Mouse (Mus musculus) midbrain, embryonic 14.5 days (tissue): Measurements from ENCODE around the gene Pabpc4. TPM values are rescaled to one million over a fixed set of nuclear protein-coding genes. Genes with fewer than 3 reads are reported as not detected.

ENCODE experiments used
- ATAC-seq: fragments of 200-750 bp; cut with Nextera tagmentation; 2 replicates; pipeline ENCODE4 v1.8.0; 2017; ENCODE audit warnings: moderate number of reproducible peaks, moderate library complexity; ENCODE audit not compliant: low FRiP score, low TSS enrichment
- DNase-seq: peaks from one replicate; pipeline ENCODE4 v3.0.0-alpha.2; 2015
- H3K27ac ChIP-seq: fragments of 300-500 bp; sonication (generic); replicated peaks from 2 replicates; pipeline ENCODE4 v1.5.1; 2014; ENCODE audit warnings: mild to moderate bottlenecking, low read depth, low read length, moderate library complexity
- H3K27me3 ChIP-seq: fragments of 300-500 bp; sonication (generic); 2 replicates; pipeline ENCODE4 v1.6.1; 2014; ENCODE audit warnings: low read length, control low read depth, mixed read lengths; ENCODE audit not compliant: control insufficient read depth, insufficient read depth
- H3K36me3 ChIP-seq: fragments of 300-500 bp; sonication (generic); 2 replicates; pipeline ENCODE4 v1.6.1; 2014; ENCODE audit warnings: low read length, control low read depth; ENCODE audit not compliant: control insufficient read depth, insufficient read depth
- H3K4me1 ChIP-seq: fragments of 300-500 bp; sonication (generic); 2 replicates; pipeline ENCODE4 v1.6.1; 2014; ENCODE audit warnings: mild to moderate bottlenecking, antibody characterized with exemption, low read length, control low read depth; ENCODE audit not compliant: control insufficient read depth, insufficient read depth
- H3K4me2 ChIP-seq: fragments of 300-500 bp; sonication (generic); 2 replicates; pipeline ENCODE4 v1.6.1; 2014; ENCODE audit warnings: mild to moderate bottlenecking, low read length, moderate library complexity
- H3K4me3 ChIP-seq: fragments of 300-500 bp; sonication (generic); replicated peaks from 2 replicates; pipeline ENCODE4 v1.5.1; 2014; ENCODE audit warnings: low read depth, low read length
- H3K9ac ChIP-seq: fragments of 300-500 bp; sonication (generic); replicated peaks from 2 replicates; pipeline ENCODE4 v1.6.1; 2014; ENCODE audit warnings: mild to moderate bottlenecking, low read length, moderate library complexity
- H3K9me3 ChIP-seq: fragments of 300-500 bp; sonication (generic); 2 replicates; pipeline ENCODE4 v1.6.1; 2016; ENCODE audit warnings: low read length, control low read depth, mixed read lengths; ENCODE audit not compliant: control insufficient read depth
- WGBS: fragments of 180-500 bp; shearing (Covaris S2); extraction: QIAGEN DNeasy Blood & Tissue Kit; methylation state at CpG from one replicate; pipeline ENCODE4 v1.1.7; 2014; 5-methylcytosine and 5-hydroxymethylcytosine counted together
- polyA plus RNA-seq: library from polyadenylated mRNA; unstranded; fragments of >200 nt; fragmentation: Nextera tagmentation; extraction: Ambion mirVana; gene quantifications from 2 replicates; pipeline ENCODE4 v1.2.1, GENCODE M21; 2014

Gene Pabpc4
- polyA plus RNA-seq, 1 experiment from 2014 or later, result 31.3 TPM

DNA sequence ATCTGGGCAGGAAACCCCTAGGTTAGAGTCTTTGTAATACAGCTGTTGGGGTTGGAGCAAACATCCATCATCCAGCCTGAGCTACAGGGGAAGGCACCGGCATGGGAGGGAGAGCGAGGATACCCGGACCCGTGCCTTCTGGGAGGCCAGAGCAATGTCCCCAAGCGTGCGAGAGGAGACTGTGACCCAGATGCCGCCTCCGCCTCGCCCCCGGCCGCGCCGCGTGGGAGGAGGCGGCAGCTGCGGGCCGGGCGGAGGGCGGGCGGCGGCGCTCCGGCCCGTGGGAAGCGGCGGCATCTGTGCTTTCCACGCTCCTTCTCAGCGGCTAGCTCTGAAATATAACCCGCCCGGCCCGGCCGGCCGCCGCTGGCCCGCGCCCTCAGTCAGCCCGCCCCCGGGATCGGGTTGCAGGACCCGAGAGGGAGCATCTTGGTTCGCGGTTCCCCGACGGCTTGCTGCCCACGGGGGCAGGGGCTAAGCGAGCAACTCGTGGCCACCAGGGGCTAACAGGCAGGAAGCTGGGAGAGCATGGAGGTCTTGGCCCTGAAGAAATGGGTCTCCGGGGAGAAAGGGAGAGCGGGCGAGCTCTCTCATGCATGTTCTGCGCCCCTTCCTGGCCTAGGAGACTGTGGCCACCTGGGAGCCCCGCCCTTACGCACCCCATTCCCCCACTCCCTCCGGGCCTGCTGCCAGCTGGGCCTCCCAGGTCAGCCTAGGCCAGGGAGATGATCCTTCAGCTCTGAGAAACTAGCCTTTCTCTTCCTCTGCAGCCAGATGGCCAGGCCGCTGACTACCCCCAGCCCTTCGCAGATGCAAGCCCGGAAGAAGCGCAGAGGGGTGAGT is 22.6 kb upstream of the Pabpc4 start:
- no peaks in the 10 kb centered on the region for H3K9me3 ChIP-seq
- peaks cover 27% of the 10 kb centered on the region for H3K27me3 ChIP-seq
- H3K4me2 ChIP-seq, result peak overlapping the region; percentile 54
- H3K4me1 ChIP-seq, result 0 out of 2 replicates have a peak, but pooled peaks cover 6% of the 10 kb centered on the region
- H3K36me3 ChIP-seq, result no peaks in the 10 kb centered on the region
- no peak for ATAC-seq
- H3K4me3 ChIP-seq, result peak overlapping the region; percentile 30
- peak; percentile 46 for DNase-seq
- H3K9ac ChIP-seq, result peak overlapping the region; percentile 53
- 0 out of 2 replicates have a peak overlapping the region, but pooled peaks have one; percentile 6 for H3K27ac ChIP-seq
- WGBS, result 6% methylated on average over 52 of the region's 58 CpGs

DNA sequence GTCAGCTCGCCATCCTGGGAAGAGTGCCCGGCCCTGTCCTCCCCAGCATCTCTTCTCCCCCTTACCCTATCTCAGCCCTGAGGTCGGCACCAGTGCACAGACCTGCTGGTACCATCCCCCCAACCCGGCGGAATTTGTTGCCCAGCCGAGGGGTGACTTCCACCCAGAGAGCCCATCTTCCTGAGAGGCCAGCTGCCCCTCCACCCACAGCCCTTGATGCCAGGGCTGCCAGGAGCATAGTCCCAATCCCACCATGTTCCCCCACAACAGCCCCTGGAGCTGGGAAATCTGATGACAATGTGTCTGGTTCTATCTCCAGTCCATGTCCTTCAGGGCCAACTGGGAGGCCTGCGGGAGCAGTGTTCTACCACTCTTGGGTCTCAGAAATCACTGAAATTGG is 15.9 kb upstream of the Pabpc4 start:
- no peak overlapping the region for H3K4me2 ChIP-seq
- H3K4me3 ChIP-seq, result no peak overlapping the region
- H3K9ac ChIP-seq, result no peak overlapping the region
- no peak for ATAC-seq
- H3K9me3 ChIP-seq, result no peaks in the 10 kb centered on the region
- H3K4me1 ChIP-seq, result no peaks in the 10 kb centered on the region
- WGBS, result 93% methylated on average over 7 of the region's 7 CpGs
- DNase-seq, result no peak
- no peak overlapping the region for H3K27ac ChIP-seq
- no peaks in the 10 kb centered on the region for H3K36me3 ChIP-seq
- H3K27me3 ChIP-seq, result no peaks in the 10 kb centered on the region

DNA sequence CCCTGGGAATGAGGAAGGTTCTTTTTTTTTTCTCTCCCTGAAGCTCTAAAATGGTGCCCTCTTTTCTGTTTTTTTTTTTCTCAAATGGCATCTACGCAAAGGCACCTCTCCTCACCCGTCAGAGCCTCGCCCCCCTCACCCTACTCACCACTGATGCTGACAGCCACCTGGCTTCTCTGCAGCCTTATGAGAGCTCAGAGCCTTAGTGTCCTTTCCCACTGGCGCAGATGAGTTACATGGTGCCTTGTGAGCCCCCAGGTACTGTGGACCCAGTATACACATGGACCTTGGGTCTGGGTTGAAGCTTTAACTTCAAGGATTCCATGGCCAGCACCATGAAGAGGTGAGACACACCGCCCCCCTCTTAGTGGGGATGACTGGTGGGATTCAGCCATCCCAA is 15.5 kb upstream of the Pabpc4 start:
- Histone ChIP-seq H3K9ac (no peak overlapping the region), H3K27ac (no peak overlapping the region), H3K36me3 (no peaks in the 10 kb centered on the region), H3K4me1 (no peaks in the 10 kb centered on the region), H3K9me3 (no peaks in the 10 kb centered on the region), H3K4me2 (no peak overlapping the region), H3K4me3 (no peak overlapping the region), H3K27me3 (no peaks in the 10 kb centered on the region)
- 92% methylated on average over 5 of the region's 5 CpGs for whole genome bisulfite sequencing
- no peak for DNase-seq
- no peak for ATAC-seq

DNA sequence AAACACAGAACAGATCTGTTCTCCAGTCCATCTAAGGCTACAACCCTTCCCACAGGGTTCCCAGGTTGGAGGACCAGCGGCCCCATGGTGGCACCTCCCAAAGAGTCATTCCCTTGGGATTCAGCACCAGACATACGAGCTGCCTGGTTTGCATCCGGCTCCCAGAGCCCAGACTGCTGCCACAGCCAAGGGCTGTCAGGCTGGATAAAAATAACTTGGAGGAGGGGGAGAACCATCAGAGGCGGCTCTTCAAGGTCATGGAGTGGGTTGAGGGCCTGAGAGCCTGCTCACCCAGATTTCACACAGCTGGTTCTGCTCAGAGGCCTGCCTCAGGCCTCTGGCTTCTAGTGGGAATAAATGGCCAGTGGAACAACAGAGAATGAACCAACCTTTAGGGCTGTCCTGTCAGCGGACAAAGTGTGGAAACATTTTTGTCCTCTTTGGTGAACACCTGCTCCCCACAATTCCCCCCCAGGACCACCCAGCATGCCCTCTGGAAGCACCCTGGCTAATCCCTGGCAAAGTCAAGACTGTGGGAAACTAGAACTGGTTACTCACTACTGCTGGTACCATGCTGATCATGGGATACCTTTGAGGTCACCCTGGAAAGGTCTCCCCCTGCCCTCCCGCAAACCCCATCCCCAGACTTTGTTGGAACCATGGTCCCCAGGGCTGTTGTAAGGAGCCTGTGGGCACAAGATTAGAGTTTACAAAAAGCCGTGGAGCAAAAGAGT is 14.8 kb upstream of the Pabpc4 start:
- Histone ChIP-seq H3K4me3 (no peak overlapping the region), H3K27ac (no peak overlapping the region), H3K9ac (no peak overlapping the region), H3K9me3 (no peaks in the 10 kb centered on the region), H3K27me3 (no peaks in the 10 kb centered on the region), H3K36me3 (no peaks in the 10 kb centered on the region), H3K4me1 (no peaks in the 10 kb centered on the region), H3K4me2 (no peak overlapping the region)
- ATAC-seq (no peak), DNase-seq (no peak)
- WGBS, result 75% methylated on average over 7 of the region's 7 CpGs

- DNase-seq, result no peak
- ATAC-seq, result no peak
- H3K9ac ChIP-seq, result no peak overlapping the region
- WGBS, result 78% methylated on average over 7 of the region's 7 CpGs
- H3K4me3 ChIP-seq, result no peak overlapping the region
- H3K4me1 ChIP-seq, result no peaks in the 10 kb centered on the region
- no peak overlapping the region for H3K4me2 ChIP-seq
- H3K27me3 ChIP-seq, result no peaks in the 10 kb centered on the region
- H3K36me3 ChIP-seq, result no peaks in the 10 kb centered on the region
- H3K27ac ChIP-seq, result no peak overlapping the region
- H3K9me3 ChIP-seq, result no peaks in the 10 kb centered on the region
These were observed 13.1 kb upstream of the Pabpc4 start for GRCm38 (mm10) chr4:123248971-123249567.

- no peaks in the 10 kb centered on the region for H3K27me3 ChIP-seq
- WGBS, result 80% methylated on average over 5 of the region's 5 CpGs
- no peak for ATAC-seq
- no peak overlapping the region for H3K4me3 ChIP-seq
- DNase-seq, result no peak
- no peak overlapping the region for H3K27ac ChIP-seq
- no peak overlapping the region for H3K9ac ChIP-seq
- H3K4me2 ChIP-seq, result no peak overlapping the region
- H3K36me3 ChIP-seq, result no peaks in the 10 kb centered on the region
- no peaks in the 10 kb centered on the region for H3K9me3 ChIP-seq
- no peaks in the 10 kb centered on the region for H3K4me1 ChIP-seq
These were observed 9.9 kb upstream of the Pabpc4 start for GRCm38 (mm10) chr4:123252214-123252613.

GRCm38 (mm10) chr4:123254617-123255016 is 7.5 kb upstream of the Pabpc4 start:
- Histone ChIP-seq H3K4me3 (no peak overlapping the region), H3K9me3 (no peaks in the 10 kb centered on the region), H3K27me3 (no peaks in the 10 kb centered on the region), H3K27ac (no peak overlapping the region), H3K4me1 (no peaks in the 10 kb centered on the region), H3K36me3 (no peaks in the 10 kb centered on the region), H3K4me2 (no peak overlapping the region), H3K9ac (no peak overlapping the region)
- DNase-seq, result peak; percentile 88
- ATAC-seq, result no peak
- WGBS, result 13% methylated on average over 5 of the region's 5 CpGs

- H3K9me3 ChIP-seq, result no peaks in the 10 kb centered on the region
- no peak overlapping the region for H3K27ac ChIP-seq
- no peaks in the 10 kb centered on the region for H3K36me3 ChIP-seq
- H3K4me2 ChIP-seq, result no peak overlapping the region
- WGBS, result 59% methylated on average over 8 of the region's 8 CpGs
- no peak overlapping the region for H3K4me3 ChIP-seq
- no peak overlapping the region for H3K9ac ChIP-seq
- no peaks in the 10 kb centered on the region for H3K27me3 ChIP-seq
- DNase-seq, result no peak
- H3K4me1 ChIP-seq, result no peaks in the 10 kb centered on the region
- ATAC-seq, result no peak
These were observed 1.9 kb upstream of the Pabpc4 start for GRCm38 (mm10) chr4:123260071-123260746.
